Mouse (Mus musculus): ENCODE data around the gene Ccn1.

GRCm38 (mm10) chr3:145641878-145642277 lies 7.9 kb downstream of the Ccn1 start:
- TF ChIP-seq CTCF (IDR thresholded peaks at IDR 0.05; ENCODE audit: extremely low read depth, insufficient read length, insufficient replicate concordance, low read depth, low read length) (no peak), POLR2A (IDR thresholded peaks at IDR 0.05; ENCODE audit: low read depth, low read length) (no peak)

Measured in small intestine, adult 2 months (tissue).